Mouse (Mus musculus) myocyte (in vitro differentiated cells): ENCODE measurements around the gene Exosc5. TPM values are rescaled to one million over a fixed set of nuclear protein-coding genes. Genes with fewer than 3 reads are reported as not detected.

Experiments
- H3K27me3 ChIP-seq: one replicate; pipeline ENCODE4 v1.6.1; 2011; ENCODE audit not compliant: control insufficient read depth, insufficient read depth, insufficient read length
- H3K36me3 ChIP-seq: one replicate; pipeline ENCODE4 v1.6.1; 2011; ENCODE audit not compliant: control insufficient read depth, insufficient read depth
- H3K4me2 ChIP-seq: one replicate; pipeline ENCODE4 v1.6.1; 2011; ENCODE audit warnings: low read depth, control low read depth
- H3K4me3 ChIP-seq: one replicate; pipeline ENCODE4 v1.5.1; 2011; ENCODE audit warnings: mild to moderate bottlenecking, control low read depth, moderate library complexity
- H3K79me2 ChIP-seq: one replicate; pipeline ENCODE4 v1.6.1; 2011; ENCODE audit not compliant: control insufficient read depth, insufficient read depth
- H3ac ChIP-seq: one replicate; pipeline ENCODE4 v1.6.1; 2011; ENCODE audit not compliant: control insufficient read depth, insufficient read length
- CEBPB ChIP-seq: IDR thresholded peaks from 2 replicates; pipeline ENCODE4 v1.6.1; 2011; ENCODE audit warnings: mild to moderate bottlenecking, moderate library complexity; ENCODE audit not compliant: poor library complexity, insufficient read depth, severe bottlenecking
- E2F4 ChIP-seq: IDR thresholded peaks from one replicate; pipeline ENCODE4 v1.6.1; 2011; ENCODE audit warnings: mild to moderate bottlenecking, control low read depth, moderate library complexity; ENCODE audit not compliant: insufficient read depth
- MAX ChIP-seq: IDR thresholded peaks from one replicate; pipeline ENCODE4 v1.6.1; 2011; ENCODE audit warnings: low read depth, mild to moderate bottlenecking, control low read depth
- MYOD1 ChIP-seq, 3 experiments: IDR thresholded peaks; one replicate each; pipeline ENCODE4 v1.6.1; 2011; ENCODE audit warnings: control low read depth in 2 of 3, low read depth in 2 of 3, mild to moderate bottlenecking in 2 of 3, moderate library complexity in 1 of 3; ENCODE audit not compliant: insufficient read length in 2 of 3, control insufficient read depth in 1 of 3
- MYOG ChIP-seq, 3 experiments: IDR thresholded peaks; one replicate each; pipeline ENCODE4 v1.6.1; 2011; ENCODE audit warnings: control low read depth in 2 of 3, low read depth in 2 of 3, mild to moderate bottlenecking in 2 of 3; ENCODE audit not compliant: insufficient read length in 2 of 3, control insufficient read depth in 1 of 3, insufficient read depth in 1 of 3
- POLR2A ChIP-seq: IDR thresholded peaks from one replicate; pipeline ENCODE4 v1.6.1; 2011; ENCODE audit warnings: low read depth, mild to moderate bottlenecking, control low read depth, moderate library complexity; ENCODE audit not compliant: insufficient read length
- POLR2AphosphoS2 ChIP-seq: IDR thresholded peaks from one replicate; pipeline ENCODE4 v1.6.1; 2011; ENCODE audit warnings: low read depth, control low read depth; ENCODE audit not compliant: insufficient read length
- REST ChIP-seq: IDR thresholded peaks from one replicate; pipeline ENCODE4 v1.6.1; 2011; ENCODE audit warnings: mild to moderate bottlenecking, control low read depth, moderate library complexity; ENCODE audit not compliant: insufficient read depth, insufficient read length
- SRF ChIP-seq: IDR thresholded peaks from one replicate; pipeline ENCODE4 v1.6.1; 2011; ENCODE audit warnings: low read depth; ENCODE audit not compliant: control insufficient read depth, insufficient read length
- TCF12 ChIP-seq: IDR thresholded peaks from one replicate; pipeline ENCODE4 v1.6.1; 2011; ENCODE audit warnings: mild to moderate bottlenecking, control low read depth; ENCODE audit not compliant: poor library complexity, insufficient read depth, severe bottlenecking
- TCF3 ChIP-seq: IDR thresholded peaks from one replicate; pipeline ENCODE4 v1.6.1; 2011; ENCODE audit warnings: low read depth, control low read depth; ENCODE audit not compliant: insufficient read length
- USF1 ChIP-seq: IDR thresholded peaks from one replicate; pipeline ENCODE4 v1.6.1; 2011; ENCODE audit warnings: low read depth, mild to moderate bottlenecking, control low read depth, moderate library complexity
- polyA plus RNA-seq: library from polyadenylated mRNA; unstranded; fragments of >200 nt; fragmentation: generic; extraction: Trizol; gene quantifications from one replicate; pipeline ENCODE4 v1.2.1, GENCODE M21; 2012; ENCODE audit warnings: missing spikeins

Gene Exosc5
- polyA plus RNA-seq, 1 experiment, result 43.5 TPM

- TF ChIP-seq MYOD1 (IDR thresholded peaks at IDR 0.05; ENCODE audit: control insufficient read depth in 1 of 3, insufficient read length in 2 of 3, low read depth in 2 of 3) (no peak), MYOG (IDR thresholded peaks at IDR 0.05; ENCODE audit: control insufficient read depth in 1 of 3, insufficient read depth in 1 of 3, insufficient read length in 2 of 3, low read depth in 2 of 3) (no peak), E2F4 (no peak), CEBPB (no peak), TCF12 (no peak), POLR2A (no peak), USF1 (no peak), POLR2AphosphoS2 (no peak), REST (no peak), SRF (no peak), MAX (no peak), TCF3 (no peak)
- no peak overlapping the region for H3K4me3 ChIP-seq
These were observed 35.1 kb downstream of the Exosc5 start for GRCm38 (mm10) chr7:25694104-25694503.

GRCm38 (mm10) chr7:25699851-25700250, 40.9 kb downstream of the Exosc5 start:
- no peak overlapping the region for H3K4me2 ChIP-seq
- TF ChIP-seq POLR2A (no peak), MYOD1 (IDR thresholded peaks at IDR 0.05; ENCODE audit: control insufficient read depth in 1 of 3, insufficient read length in 2 of 3, low read depth in 2 of 3) (no peak), SRF (no peak), USF1 (no peak), MYOG (IDR thresholded peaks at IDR 0.05; ENCODE audit: control insufficient read depth in 1 of 3, insufficient read depth in 1 of 3, insufficient read length in 2 of 3, low read depth in 2 of 3) (no peak), E2F4 (no peak), POLR2AphosphoS2 (no peak), MAX (no peak), REST (no peak), TCF3 (no peak), CEBPB (no peak)
- H3ac ChIP-seq, result no peak overlapping the region
- H3K36me3 ChIP-seq, result peaks cover 32% of the 10 kb centered on the region
- no peaks in the 10 kb centered on the region for H3K27me3 ChIP-seq
- no peaks in the 10 kb centered on the region for H3K79me2 ChIP-seq
- no peak overlapping the region for H3K4me3 ChIP-seq

More at GRCm38 (mm10) chr7:25694104-25694503, 35.1 kb downstream of the Exosc5 start:
- Histone ChIP-seq H3K27me3 (no peaks in the 10 kb centered on the region), H3K4me2 (no peak overlapping the region), H3K79me2 (peaks cover 11% of the 10 kb centered on the region), H3K36me3 (peaks cover 16% of the 10 kb centered on the region), H3ac (no peak overlapping the region)

GRCm38 (mm10) chr7:25700732-25701131, 41.8 kb downstream of the Exosc5 start:
- H3K79me2 ChIP-seq, result no peaks in the 10 kb centered on the region
- H3ac ChIP-seq, result no peak overlapping the region
- TF ChIP-seq REST (no peak), TCF12 (no peak)
- H3K4me2 ChIP-seq, result no peak overlapping the region
- H3K36me3 ChIP-seq, result peaks cover 27% of the 10 kb centered on the region
- no peak overlapping the region for H3K4me3 ChIP-seq
- no peaks in the 10 kb centered on the region for H3K27me3 ChIP-seq

- Histone ChIP-seq H3K27me3 (no peaks in the 10 kb centered on the region), H3K4me2 (no peak overlapping the region), H3K4me3 (no peak overlapping the region), H3ac (no peak overlapping the region), H3K79me2 (no peaks in the 10 kb centered on the region), H3K36me3 (peaks cover 24% of the 10 kb centered on the region)
- TF ChIP-seq MYOD1 (IDR thresholded peaks at IDR 0.05; ENCODE audit: control insufficient read depth in 1 of 3, insufficient read length in 2 of 3, low read depth in 2 of 3), result no peak
- TF ChIP-seq MYOG (IDR thresholded peaks at IDR 0.05; ENCODE audit: control insufficient read depth in 1 of 3, insufficient read depth in 1 of 3, insufficient read length in 2 of 3, low read depth in 2 of 3), result no peak
- no peak for TF ChIP-seq TCF12
- no peak for TF ChIP-seq POLR2AphosphoS2
- no peak for TF ChIP-seq REST
- TF ChIP-seq POLR2A, result no peak
- TF ChIP-seq USF1, result no peak
These were observed 43.4 kb downstream of the Exosc5 start for GRCm38 (mm10) chr7:25702350-25702749.

- H3K4me2 ChIP-seq, result no peak overlapping the region
- H3K79me2 ChIP-seq, result no peaks in the 10 kb centered on the region
- no peak overlapping the region for H3K4me3 ChIP-seq
- H3ac ChIP-seq, result no peak overlapping the region
- no peak for TF ChIP-seq MYOG (IDR thresholded peaks at IDR 0.05; ENCODE audit: control insufficient read depth in 1 of 3, insufficient read depth in 1 of 3, insufficient read length in 2 of 3, low read depth in 2 of 3)
- no peak for TF ChIP-seq TCF3
- TF ChIP-seq REST, result no peak
- no peak for TF ChIP-seq MAX
- TF ChIP-seq TCF12, result no peak
- TF ChIP-seq USF1, result no peak
- no peak for TF ChIP-seq MYOD1 (IDR thresholded peaks at IDR 0.05; ENCODE audit: control insufficient read depth in 1 of 3, insufficient read length in 2 of 3, low read depth in 2 of 3)
- no peak for TF ChIP-seq POLR2A
- no peak for TF ChIP-seq CEBPB
- no peak for TF ChIP-seq E2F4
- TF ChIP-seq POLR2AphosphoS2, result no peak
- H3K27me3 ChIP-seq, result no peaks in the 10 kb centered on the region
- H3K36me3 ChIP-seq, result peaks cover 19% of the 10 kb centered on the region
These were observed 45.0 kb downstream of the Exosc5 start for GRCm38 (mm10) chr7:25703793-25704494.
